Mouse (Mus musculus) hindbrain, postnatal 0 days (tissue): ENCODE data around the gene Fbxl5. TPM values are rescaled to one million over a fixed set of nuclear protein-coding genes. Genes with fewer than 3 reads are reported as not detected.
A peak's percentile ranks its signal among the peaks of the same experiment; 100 is the strongest.

ENCODE experiments used
- ATAC-seq: fragments of 200-750 bp; cut with Nextera tagmentation; 2 replicates; pipeline ENCODE4 v1.8.0; 2017; ENCODE audit warnings: mild to moderate bottlenecking, moderate TSS enrichment, moderate library complexity
- DNase-seq: peaks from one replicate; pipeline ENCODE4 v3.0.0-alpha.2; 2015; ENCODE audit warnings: low spot score
- H3K27ac ChIP-seq: fragments of 300-500 bp; sonication (generic); 2 replicates; pipeline ENCODE4 v1.5.1; 2014; ENCODE audit warnings: mild to moderate bottlenecking
- H3K27me3 ChIP-seq: fragments of 300-500 bp; sonication (generic); 2 replicates; pipeline ENCODE4 v1.6.1; 2014; ENCODE audit warnings: low read length, mixed read lengths; ENCODE audit not compliant: insufficient read depth
- H3K36me3 ChIP-seq: fragments of 300-500 bp; sonication (generic); 2 replicates; pipeline ENCODE4 v1.6.1; 2014; ENCODE audit warnings: low read length, mixed read lengths; ENCODE audit not compliant: insufficient read depth
- H3K4me1 ChIP-seq: fragments of 300-500 bp; sonication (generic); 2 replicates; pipeline ENCODE4 v1.6.1; 2014; ENCODE audit warnings: antibody characterized with exemption, low read length, mixed read lengths; ENCODE audit not compliant: insufficient read depth
- H3K4me2 ChIP-seq: fragments of 300-500 bp; sonication (generic); 2 replicates; pipeline ENCODE4 v1.6.1; 2014; ENCODE audit warnings: low read depth, mild to moderate bottlenecking, low read length, moderate library complexity, mixed read lengths
- H3K4me3 ChIP-seq: fragments of 300-500 bp; sonication (generic); 2 replicates; pipeline ENCODE4 v1.5.1; 2014; ENCODE audit warnings: low read length
- H3K9ac ChIP-seq: fragments of 300-500 bp; sonication (generic); replicated peaks from 2 replicates; pipeline ENCODE4 v1.6.1; 2014; ENCODE audit warnings: mild to moderate bottlenecking, low read length, moderate library complexity, mixed read lengths
- H3K9me3 ChIP-seq: fragments of 300-500 bp; sonication (generic); 2 replicates; pipeline ENCODE4 v1.6.1; 2016; ENCODE audit warnings: low read length, mixed read lengths
- CTCF ChIP-seq: IDR thresholded peaks from 2 replicates; pipeline ENCODE4 v1.5.1; 2016; ENCODE audit warnings: antibody characterized with exemption, control low read depth, low read depth
- WGBS: fragments of 180-500 bp; shearing (Covaris S2); extraction: QIAGEN DNeasy Blood & Tissue Kit; methylation state at CpG from one replicate; pipeline ENCODE4 v1.1.7; 2014; 5-methylcytosine and 5-hydroxymethylcytosine counted together
- polyA plus RNA-seq: library from polyadenylated mRNA; unstranded; fragments of >200 nt; fragmentation: Nextera tagmentation; extraction: Ambion mirVana; gene quantifications from 2 replicates; pipeline ENCODE4 v1.2.1, GENCODE M21; 2015
- total RNA-seq: library from RNA; depleted of rRNA; stranded (reverse); fragments of >200 nt; gene quantifications from 2 replicates; pipeline ENCODE4 v1.2.3, GENCODE M21; 2014

Gene Fbxl5
- total and polyA plus RNA-seq, 2 experiments from 2014 or later = 74.7 to 88.1 TPM

DNA sequence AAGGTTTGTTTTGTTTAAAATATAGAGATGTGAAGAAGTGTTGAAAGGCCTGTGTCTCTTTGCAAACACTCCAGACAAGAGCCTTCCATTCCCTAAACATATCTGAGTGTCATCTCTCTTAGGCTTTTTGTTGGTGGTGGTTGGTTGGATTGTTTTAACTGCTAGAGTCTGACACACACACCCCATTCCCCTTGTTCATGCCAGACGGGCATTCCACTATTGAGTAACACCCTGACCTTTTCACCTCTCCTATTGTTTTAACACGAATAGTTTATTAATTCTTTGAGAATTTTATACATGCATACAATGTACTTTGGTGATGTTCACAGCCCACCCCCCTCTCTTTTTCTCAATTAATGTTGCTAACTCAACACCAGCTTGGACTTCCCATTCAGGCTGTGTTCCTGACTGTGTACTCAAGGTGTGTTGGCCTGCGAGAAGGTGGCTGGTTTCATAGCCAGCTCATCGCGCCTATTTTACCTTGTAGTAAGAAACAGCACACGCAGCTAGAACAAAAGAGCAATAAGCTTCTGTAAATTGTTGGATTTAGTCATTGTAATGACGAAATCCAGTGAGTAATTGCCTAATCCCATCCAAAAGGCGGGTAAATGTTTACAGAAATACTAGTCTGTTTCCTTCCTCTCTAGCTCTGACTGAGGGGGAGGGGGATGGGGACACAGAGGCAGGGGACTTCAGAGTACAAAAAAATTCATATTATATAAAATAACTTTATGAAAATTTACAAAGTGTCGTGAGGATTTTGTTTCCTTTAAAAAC is 33.3 kb downstream of the Fbxl5 start:
- H3K4me1 ChIP-seq = no peaks in the 10 kb centered on the region
- 78% methylated on average over 9 of the region's 9 CpGs for WGBS
- H3K36me3 ChIP-seq = no peaks in the 10 kb centered on the region
- ATAC-seq = no peak
- no peak overlapping the region for H3K4me2 ChIP-seq
- H3K27me3 ChIP-seq = no peaks in the 10 kb centered on the region
- no peak for DNase-seq
- H3K27ac ChIP-seq = no peak overlapping the region
- H3K9ac ChIP-seq = no peak overlapping the region
- no peak overlapping the region for H3K4me3 ChIP-seq
- H3K9me3 ChIP-seq = no peaks in the 10 kb centered on the region
- TF ChIP-seq CTCF = no peak

DNA sequence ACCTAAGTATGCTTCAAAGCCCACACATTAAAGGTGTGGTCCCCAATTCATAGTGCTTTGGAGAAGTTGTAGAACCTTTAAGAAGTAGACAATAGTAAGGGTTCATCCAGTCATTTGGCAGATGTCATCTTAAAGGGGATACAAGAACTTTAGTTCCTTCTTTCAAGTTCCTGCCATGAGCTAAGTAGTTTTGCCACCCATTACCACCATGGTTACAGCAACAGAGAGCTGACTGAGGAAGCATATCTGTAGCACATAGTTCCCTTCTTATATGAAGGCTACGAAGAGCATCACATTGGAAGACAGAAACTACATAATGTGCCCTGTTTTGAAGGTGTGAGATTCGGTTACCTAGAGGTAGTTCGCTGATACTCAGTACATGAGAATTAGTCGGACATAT is 34.8 kb downstream of the Fbxl5 start:
- ATAC-seq (no peak), DNase-seq (no peak)
- no peak overlapping the region for H3K4me2 ChIP-seq
- no peaks in the 10 kb centered on the region for H3K27me3 ChIP-seq
- H3K4me3 ChIP-seq = no peak overlapping the region
- TF ChIP-seq CTCF = no peak
- H3K9me3 ChIP-seq = no peaks in the 10 kb centered on the region
- 93% methylated on average over 4 of the region's 4 CpGs for WGBS
- no peaks in the 10 kb centered on the region for H3K4me1 ChIP-seq
- no peak overlapping the region for H3K9ac ChIP-seq
- no peaks in the 10 kb centered on the region for H3K36me3 ChIP-seq
- no peak overlapping the region for H3K27ac ChIP-seq

DNA sequence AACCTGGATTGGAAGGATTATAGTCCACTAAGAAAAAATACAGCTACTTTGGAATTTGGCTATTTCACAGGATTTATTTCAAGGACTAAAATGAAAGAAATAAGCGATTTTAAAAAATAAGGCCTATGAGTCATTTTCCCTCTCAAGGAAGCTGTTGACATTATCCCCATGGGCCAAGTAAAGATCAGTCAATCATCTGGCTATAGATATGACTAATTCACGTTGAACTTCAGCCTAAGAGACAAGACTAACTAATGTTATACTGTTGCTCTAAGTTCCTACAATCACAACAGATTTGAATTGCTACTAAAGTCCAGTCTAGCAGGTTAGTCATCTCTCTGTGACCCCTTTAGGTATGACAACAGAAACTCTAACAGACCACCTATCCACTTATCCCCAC is 37.4 kb downstream of the Fbxl5 start:
- DNase-seq = no peak
- Histone ChIP-seq H3K36me3 (no peaks in the 10 kb centered on the region), H3K9me3 (no peaks in the 10 kb centered on the region), H3K4me2 (no peak overlapping the region), H3K9ac (no peak overlapping the region), H3K27ac (no peak overlapping the region), H3K27me3 (no peaks in the 10 kb centered on the region), H3K4me1 (peaks cover 5% of the 10 kb centered on the region; the same call in 1 of the 2 replicates), H3K4me3 (no peak overlapping the region)
- ATAC-seq = no peak
- no peak for TF ChIP-seq CTCF
- WGBS = 91% methylated on average over 2 of the region's 2 CpGs

DNA sequence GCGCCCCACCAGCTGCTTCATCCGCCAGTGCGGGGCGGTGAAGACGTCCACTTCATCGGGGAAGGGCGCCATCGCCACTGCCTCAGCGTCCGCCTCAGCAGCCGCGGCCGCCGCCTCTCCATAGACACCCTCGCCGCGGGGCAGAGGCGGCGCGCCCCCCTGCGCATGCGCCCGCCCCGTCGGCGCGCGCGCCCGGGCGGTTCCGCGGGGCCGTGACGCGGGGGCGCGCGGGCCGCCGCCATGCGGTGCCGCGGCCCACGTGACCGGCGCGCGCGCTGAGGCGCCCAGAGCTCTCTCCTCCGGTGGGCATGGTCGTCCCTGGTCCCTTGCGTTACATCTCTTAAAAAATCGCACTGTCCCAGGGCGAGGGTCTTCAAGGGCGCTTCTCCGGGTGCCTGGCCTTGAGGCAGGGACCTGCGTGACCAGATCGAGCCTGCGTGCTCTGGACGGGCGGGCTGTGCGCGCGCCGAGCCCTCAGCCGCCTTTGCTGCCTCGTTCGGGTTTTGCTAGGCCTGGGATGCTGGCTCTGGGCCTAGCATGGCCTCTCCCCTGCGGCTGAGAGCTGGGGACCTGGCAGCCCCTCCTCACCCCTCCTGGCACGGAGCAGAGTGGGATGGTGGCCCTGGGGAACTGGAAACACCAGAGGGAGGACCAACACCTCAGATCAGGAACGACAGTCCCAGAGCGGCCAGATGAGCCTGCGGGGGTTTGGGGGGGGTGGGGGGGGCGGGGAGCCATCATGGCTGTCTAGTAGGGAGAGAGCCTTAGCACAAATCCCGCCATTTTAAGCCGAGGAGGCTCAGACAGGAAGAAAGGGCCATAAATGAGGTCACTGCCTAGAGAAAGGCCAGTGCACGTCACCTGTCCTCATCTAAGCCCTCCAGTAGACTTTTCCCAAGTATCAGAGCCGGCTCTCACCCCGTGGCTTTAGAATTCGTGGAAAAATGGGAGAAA is 39.2 kb downstream of the Fbxl5 start:
- DNase-seq (peak; percentile 96), ATAC-seq (peak; percentile 95)
- H3K4me2 ChIP-seq = peak overlapping the region; percentile 89
- peak overlapping the region; percentile 100 for H3K27ac ChIP-seq
- H3K36me3 ChIP-seq = no peaks in the 10 kb centered on the region
- H3K9ac ChIP-seq = peak overlapping the region; percentile 96
- TF ChIP-seq CTCF = 0 out of 2 replicates have a peak, but pooled peaks have one; percentile 8
- H3K4me3 ChIP-seq = peak overlapping the region; percentile 88
- H3K27me3 ChIP-seq = no peaks in the 10 kb centered on the region
- H3K4me1 ChIP-seq = peaks cover 5% of the 10 kb centered on the region; the same call in 1 of the 2 replicates
- H3K9me3 ChIP-seq = no peaks in the 10 kb centered on the region
- WGBS = 4% methylated on average over 64 of the region's 82 CpGs

DNA sequence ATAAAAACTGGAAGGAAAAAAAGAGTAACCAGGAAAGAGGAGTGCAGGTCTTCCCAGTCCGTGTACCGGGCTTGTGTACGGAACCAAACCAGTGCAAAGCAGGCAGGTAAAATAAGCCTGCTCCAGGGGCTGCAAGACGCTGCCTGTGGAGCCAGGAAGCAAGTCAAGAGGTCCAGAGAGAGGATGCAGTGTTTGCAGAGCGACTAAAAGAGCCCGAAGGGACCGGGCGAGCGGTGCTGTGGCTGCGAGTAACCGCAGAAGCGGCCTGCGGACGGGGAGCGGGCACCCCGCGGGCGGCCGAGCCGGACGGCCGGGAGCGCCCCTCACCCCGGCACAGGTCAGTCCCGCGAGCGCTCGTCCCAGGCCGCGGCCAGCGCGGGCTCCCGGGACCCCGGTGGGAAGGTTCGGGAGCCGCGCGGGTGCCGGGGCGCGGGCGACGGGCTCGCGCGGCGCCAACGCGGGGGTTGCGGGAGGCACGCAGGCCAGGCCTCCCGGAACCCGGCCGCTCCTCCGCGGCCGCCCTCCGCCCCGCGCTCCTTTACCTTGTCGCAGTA is 39.9 kb downstream of the Fbxl5 start:
- peak overlapping the region; percentile 88 for H3K4me3 ChIP-seq
- no peaks in the 10 kb centered on the region for H3K36me3 ChIP-seq
- H3K9me3 ChIP-seq = no peaks in the 10 kb centered on the region
- H3K4me1 ChIP-seq = peaks cover 5% of the 10 kb centered on the region; the same call in 1 of the 2 replicates
- peak overlapping the region; percentile 96 for H3K9ac ChIP-seq
- 4% methylated on average over 38 of the region's 61 CpGs for WGBS
- ATAC-seq (peak; percentile 79), DNase-seq (no peak)
- no peak for TF ChIP-seq CTCF
- peak overlapping the region; percentile 100 for H3K27ac ChIP-seq
- no peaks in the 10 kb centered on the region for H3K27me3 ChIP-seq
- H3K4me2 ChIP-seq = peak overlapping the region; percentile 89

DNA sequence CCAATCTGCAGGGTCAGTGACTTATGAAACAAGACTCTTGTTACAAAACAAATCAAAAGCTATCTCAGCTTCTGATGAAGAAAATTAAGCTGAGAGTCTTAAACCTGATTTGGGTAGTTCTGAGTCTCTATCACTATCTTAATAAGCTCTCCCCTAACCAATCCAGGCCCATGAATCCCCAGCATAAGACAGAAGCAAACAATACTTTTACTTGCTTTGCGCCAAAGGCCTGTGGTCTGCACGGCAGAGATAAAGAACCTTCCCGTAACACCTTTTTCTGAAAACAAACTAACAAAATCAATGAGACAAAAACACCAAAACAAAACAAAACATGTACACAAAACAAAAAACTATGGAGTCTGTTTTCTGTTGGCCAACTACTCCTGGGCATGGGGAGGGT is 42.9 kb downstream of the Fbxl5 start:
- no peak overlapping the region for H3K9ac ChIP-seq
- DNase-seq = no peak
- H3K4me2 ChIP-seq = no peak overlapping the region

More for the DNA sequence above, 42.9 kb downstream of the Fbxl5 start:
- WGBS = 90% methylated on average over 3 of the region's 3 CpGs
- peaks cover 5% of the 10 kb centered on the region; the same call in 1 of the 2 replicates for H3K4me1 ChIP-seq
- no peak for TF ChIP-seq CTCF
- no peak for ATAC-seq
- no peaks in the 10 kb centered on the region for H3K36me3 ChIP-seq
- no peak overlapping the region for H3K27ac ChIP-seq
- no peaks in the 10 kb centered on the region for H3K27me3 ChIP-seq
- H3K9me3 ChIP-seq = no peaks in the 10 kb centered on the region
- no peak overlapping the region for H3K4me3 ChIP-seq
